Mouse (Mus musculus): ENCODE data around the gene Rpl13.
"Not testable (repeated sequence)": the region's sequence is repeated elsewhere in the genome, so short reads cannot be mapped to it uniquely, and the experiment has no call there.

The Rpl13 gene

GRCm38 (mm10) chr8:123101735-123102685 is at the start of gene Rpl13:
Rpl13 (plus strand) TSS chr8:123102350.
- DNase-seq = peak; percentile 98

DNA sequence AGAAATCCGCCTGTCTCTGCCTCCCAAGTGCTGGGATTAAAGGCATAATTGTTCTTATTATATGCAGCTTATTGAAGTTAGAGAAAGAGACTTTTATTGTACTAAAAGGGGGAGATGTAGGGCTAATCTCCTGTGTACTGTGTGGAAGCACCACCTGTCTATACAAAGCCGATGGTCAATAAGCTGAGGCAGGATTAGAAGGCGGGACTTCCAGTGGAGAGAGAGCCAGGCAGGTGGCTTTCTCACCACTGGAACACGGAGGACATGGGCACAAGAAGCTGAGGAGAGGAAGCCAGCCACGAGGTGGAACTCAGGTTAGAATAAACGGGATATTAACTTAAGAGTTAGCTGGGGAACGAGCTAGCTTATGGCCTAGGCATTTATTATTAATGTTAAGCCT is 39.4 kb upstream of the Rpl13 start, which contains the start of gene Spg7:
Gene Spg7 (plus strand): TSS at position 222 of the 400 bp plus-strand sequence.
- DNase-seq = no peak

- DNase-seq = no peak
Observed at GRCm38 (mm10) chr8:123064072-123064471, 38.1 kb upstream of the Rpl13 start.

GRCm38 (mm10) chr8:123064809-123065213 is 37.3 kb upstream of the Rpl13 start:
- DNase-seq = peak; percentile 53

DNA sequence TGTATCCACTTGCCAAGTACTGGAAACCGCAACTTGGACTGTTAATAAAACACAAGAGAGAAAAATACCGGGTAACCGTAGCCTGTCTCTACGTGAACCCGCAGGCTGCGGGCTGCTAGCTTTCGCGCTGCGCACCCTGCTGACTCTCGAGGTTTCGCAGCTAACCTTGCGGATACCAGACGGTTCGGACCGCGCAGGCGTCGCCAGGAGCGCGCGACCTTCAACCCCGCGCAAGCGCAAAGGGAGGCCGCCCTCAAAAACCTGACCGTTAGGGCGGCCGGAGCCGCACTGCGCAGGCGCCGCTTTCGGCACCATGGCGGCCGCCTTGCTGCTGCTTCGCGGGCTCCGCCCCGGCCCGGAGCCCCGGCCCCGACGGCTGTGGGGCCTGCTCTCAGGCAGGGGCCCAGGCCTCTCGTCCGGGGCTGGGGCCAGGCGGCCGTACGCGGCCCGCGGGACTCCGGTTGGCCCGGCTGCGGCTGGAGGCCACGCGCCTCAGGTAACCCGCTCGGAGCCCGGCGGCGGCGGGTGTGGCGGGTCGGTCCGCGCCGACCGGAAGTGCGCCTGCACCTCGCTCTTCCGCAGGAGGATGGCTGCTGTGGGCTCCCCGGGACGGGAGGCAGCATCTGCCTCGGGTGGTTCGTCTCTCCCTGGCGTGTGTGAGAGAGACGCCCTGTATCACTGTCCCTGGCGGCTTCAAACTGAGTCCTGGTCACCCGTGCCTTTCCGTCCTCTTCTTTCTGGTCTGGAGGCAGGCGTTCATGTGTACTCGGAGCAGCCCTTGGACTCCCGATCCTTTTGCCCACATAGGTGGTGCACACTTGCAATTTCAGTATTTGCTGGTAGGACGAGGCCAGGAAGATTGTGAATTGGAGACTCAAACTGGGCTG is 36.7 kb upstream of the Rpl13 start:
- DNase-seq = peak; percentile 99

- DNase-seq = peak; percentile 51
Observed at GRCm38 (mm10) chr8:123066101-123066683, 36.0 kb upstream of the Rpl13 start.

DNA sequence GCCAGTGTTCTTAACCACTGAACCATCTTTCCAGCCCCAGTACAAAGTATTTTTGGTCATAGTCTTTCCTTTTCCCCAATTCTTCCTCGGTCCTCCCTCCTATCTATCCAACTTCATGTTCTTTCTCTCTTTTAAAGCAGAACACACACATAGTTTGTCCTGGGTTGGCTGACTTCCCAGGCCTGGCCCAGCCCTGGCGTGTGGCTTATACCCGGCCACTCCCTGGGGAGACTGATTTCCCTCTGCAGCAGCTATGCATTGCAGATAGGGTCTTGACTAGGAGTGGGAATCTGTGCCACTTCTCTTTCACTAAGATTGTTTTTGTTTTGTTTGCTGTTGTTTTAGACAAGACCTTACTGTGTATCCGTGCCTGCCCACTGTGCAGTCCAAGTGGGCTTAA is 31.0 kb upstream of the Rpl13 start:
- DNase-seq = no peak

DNA sequence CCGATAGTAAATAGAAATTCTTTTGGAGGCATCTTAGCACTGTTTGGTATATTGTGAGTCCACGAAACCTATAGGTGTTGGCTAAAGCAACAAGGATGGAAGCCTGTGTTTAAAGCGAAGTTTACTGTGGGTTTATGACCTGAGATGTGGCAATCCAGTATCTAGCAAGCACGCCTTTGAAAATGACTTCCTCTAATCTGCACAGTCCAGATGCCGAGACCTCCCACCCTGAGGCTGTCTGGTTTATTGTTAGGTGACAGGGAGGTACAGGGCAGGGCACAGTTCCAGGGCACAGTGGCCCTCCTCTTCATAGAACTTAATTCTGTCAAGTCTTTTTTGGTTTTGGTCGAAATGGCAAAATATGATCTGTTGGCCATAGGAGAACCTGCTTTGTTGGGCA is 24.9 kb upstream of the Rpl13 start:
- no peak for DNase-seq

DNA sequence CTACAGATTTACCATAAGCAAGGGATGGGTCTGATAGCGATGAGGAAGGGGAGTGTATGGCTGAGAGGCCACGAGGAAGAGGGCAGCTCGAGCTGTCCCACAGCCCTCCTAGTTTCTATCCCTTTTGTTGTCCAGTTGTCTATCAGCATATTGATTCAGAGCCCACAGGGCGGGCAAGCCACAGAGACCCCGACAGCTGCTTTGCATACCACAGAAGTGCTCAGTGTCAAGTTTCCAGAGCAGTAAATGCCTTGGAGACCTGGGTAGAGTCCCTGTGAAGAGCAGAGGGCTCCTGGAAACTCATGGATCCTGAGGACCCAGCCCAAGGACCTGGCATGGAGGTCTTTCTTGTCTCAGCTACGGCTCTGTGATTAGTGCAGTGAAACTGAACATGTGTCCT is 19.2 kb upstream of the Rpl13 start:
- no peak for DNase-seq

DNA sequence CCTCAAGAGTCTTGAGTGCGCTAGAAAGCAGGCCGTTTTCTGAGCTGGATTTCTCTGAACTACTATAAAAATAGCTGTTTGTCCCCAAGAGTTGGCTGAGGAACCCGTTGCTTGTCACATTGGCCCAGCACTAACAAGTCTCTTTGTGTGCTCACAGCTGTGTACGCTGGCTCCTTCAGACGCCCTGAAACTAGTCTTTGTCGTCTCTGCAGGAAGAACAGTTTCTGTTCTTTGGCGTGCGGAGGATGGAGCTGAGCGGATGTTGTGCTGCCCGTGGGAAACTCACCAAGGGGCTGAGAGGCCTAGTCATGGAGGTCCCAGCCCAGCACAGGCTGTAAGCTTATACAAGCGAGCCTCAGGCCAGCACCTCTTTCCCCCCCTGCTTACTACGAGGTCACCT is 18.5 kb upstream of the Rpl13 start:
- no peak for DNase-seq

DNA sequence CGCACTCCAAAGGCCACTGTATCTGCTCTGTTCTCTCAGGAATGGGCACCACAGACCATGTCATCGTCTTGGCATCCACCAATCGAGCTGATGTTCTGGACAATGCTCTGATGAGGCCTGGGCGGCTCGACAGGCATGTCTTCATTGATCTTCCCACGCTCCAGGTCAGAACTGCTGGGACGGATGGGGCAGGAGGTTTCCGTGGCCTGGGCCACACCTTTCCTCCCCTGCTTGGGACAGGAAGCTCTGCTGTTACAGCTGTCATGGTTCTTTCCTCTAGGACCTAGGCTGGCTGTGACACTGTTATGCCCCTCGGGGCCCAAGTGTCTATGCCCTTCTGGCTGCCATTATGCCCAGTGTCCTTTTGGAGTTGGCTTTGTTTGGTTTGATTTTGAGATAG is 14.9 kb upstream of the Rpl13 start:
- no peak for DNase-seq

- no peak for DNase-seq
Observed at GRCm38 (mm10) chr8:123097216-123097615, 4.9 kb upstream of the Rpl13 start.

- no peak for DNase-seq
Observed at GRCm38 (mm10) chr8:123097786-123098584, 4.2 kb upstream of the Rpl13 start.

DNA sequence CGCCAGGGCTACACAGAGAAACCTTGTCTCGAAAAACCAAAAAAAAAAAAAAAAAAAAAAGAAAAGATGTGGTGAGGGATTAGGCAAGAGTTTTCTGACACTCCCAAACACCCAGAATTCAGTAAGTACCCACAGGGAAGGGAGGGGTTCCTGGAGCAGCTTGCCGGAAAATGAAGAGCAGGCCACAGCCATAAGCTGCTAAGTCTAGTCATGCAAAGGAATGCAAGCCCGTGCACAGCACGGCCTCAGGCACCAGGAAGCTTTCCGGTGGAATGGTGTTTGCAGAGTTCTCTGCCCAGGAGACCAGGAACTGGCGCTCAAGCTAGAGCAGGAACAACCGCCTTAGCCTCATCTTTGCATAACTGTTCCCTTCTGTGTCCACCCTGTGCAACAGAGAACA is 1.9 kb upstream of the Rpl13 start:
- peak; percentile 26 for DNase-seq

DNA sequence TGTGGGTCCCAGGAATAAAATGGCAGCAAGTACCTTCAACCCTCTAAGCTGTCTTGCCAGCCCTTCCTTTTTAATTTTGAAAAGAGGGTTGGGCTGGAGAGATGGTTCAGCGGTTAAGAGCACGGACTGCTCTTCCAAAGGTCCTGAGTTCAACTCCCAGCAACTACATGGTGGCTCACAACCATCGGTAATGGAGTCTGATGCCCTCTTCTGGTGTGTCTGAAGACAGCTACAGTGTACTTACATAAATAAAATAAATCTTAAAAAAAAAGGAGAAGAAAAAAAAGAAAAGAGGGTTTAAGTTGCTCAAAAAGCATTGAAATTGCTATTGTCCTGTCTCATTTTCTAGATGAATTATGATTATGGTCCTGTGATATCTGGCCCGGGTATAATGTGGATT is 906 bp upstream of the Rpl13 start:
- DNase-seq = no peak

DNA sequence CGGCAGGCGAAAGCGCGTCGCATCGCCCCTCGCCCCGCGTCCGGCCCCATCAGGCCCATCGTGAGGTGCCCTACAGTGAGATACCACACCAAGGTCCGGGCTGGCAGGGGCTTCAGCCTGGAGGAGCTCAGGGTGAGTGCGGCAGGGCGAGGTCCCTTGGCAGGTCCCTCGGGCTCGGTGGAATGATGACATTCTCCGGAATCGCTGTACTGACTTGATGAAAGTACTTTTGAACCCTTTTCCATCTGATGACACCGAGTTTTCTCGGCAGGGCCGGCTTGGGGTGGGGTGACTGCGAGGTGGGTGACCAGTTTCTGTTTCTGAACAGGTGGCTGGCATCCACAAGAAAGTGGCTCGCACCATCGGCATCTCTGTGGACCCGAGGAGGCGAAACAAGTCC is 705 bp downstream of the Rpl13 start:
- not testable (repeated sequence) for DNase-seq

DNA sequence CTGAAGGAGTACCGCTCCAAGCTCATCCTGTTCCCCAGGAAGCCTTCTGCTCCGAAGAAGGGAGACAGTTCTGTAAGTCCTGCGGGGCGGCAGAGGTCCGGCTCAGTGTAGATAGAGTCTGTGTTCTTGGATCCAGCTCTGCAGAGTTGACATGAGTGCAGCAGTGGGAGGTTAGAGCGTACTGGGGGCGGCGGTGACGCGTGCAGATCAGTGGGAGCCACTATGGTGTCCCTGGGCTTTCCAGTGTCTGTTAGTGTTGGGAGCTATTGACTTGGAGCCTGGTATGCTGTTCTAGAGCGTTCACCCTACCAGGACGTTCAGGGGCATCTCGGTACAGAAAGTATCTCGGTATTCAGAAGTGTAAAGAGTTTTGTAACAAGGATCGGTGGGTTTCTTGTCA is 1.1 kb downstream of the Rpl13 start:
- no peak for DNase-seq

DNA sequence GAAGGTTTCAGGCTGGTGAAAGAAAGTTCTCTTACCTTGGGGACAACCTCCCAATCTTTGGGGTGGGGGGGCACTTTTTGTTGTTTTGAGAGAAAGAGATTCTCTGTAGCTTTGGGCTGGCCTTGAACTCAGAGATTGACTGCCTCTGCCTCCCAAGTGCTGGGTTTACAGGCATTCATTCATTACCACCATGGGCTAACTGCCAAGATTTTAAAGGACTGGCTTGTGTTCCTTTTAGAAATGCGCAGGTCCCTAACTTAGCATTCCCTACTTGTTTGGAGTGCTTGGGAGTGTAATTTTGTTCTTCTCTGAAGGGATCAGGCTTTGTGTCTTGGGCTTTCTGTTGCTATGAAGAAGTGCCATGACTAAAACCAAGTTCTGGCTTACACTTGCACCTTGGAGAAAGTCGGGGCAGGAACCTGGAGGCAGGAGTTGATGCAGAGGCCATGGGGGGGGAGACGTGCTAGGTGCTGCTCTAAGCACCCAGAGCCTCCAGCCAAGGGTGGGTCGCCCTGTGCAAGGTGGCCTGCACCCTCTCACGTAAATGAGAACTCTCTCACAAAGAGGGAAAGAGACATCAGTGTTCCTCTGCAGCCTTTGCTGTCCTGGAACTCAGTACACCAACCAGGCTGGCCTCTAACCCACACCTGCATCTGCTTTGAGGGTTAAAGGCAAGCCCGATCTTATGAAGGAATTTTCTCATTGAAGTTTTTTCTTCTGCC is 2.1 kb downstream of the Rpl13 start:
- no peak for DNase-seq

GRCm38 (mm10) chr8:123105553-123106326 is 3.6 kb downstream of the Rpl13 start:
- DNase-seq = peak; percentile 78

DNA sequence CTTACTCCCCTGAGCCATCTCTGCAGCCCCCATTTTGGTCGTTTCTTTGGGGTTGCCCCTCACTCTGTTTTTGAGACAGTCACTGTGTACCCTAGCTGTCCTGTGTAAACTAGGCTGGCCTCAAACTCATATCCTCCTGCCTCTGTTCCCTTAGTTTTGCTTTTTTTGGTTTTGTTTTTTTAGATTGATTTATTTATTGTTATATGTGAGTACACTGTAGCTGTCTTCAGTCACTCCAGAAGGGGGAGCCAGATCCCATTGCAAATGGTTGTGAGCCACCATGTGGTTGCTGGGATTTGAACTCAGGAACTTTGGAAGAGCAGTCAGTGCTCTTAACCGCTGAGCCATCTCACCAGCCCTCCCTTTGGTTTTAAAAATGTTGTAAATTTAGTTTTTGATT is 4.4 kb downstream of the Rpl13 start:
- DNase-seq = peak; percentile 42

DNA sequence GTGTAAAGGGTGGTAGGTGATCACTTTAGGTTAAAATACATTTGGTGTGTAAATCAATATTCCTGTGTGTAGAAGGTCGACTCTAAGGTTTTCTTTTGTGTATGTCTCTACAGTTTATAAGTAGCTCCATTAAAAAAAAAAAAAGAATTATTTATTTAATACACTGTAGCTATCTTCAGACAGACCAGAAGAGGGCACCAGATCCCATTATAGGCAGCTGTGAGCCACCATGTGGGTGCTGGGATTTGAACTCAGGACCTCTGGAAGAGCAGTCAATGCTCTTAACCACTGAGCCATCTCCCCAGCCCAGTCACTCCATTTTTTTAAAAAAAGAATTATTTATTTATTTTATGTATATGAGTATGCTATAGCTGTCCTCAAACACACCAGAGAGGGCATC is 5.9 kb downstream of the Rpl13 start:
- DNase-seq = no peak

Measured in embryo, embryonic 11 days (tissue).